Mouse (Mus musculus) stomach, embryonic 16.5 days (tissue): ENCODE results near the gene P2ry6. TPM values are rescaled to one million over a fixed set of nuclear protein-coding genes. Genes with fewer than 3 reads are reported as not detected.

ENCODE experiments used
- ATAC-seq: fragments of 200-750 bp; cut with Nextera tagmentation; 2 replicates; pipeline ENCODE4 v1.8.0; 2017; ENCODE audit warnings: moderate number of reproducible peaks, moderate TSS enrichment; ENCODE audit not compliant: insufficient read depth, low FRiP score
- H3K27ac ChIP-seq: fragments of 300-500 bp; sonication (generic); 2 replicates; pipeline ENCODE4 v1.5.1; 2014; ENCODE audit warnings: low read length
- H3K27me3 ChIP-seq: fragments of 300-500 bp; sonication (generic); 2 replicates; pipeline ENCODE4 v1.6.1; 2014; ENCODE audit warnings: low read length, control low read depth, mixed read lengths; ENCODE audit not compliant: control insufficient read depth, insufficient read depth
- H3K36me3 ChIP-seq: fragments of 300-500 bp; sonication (generic); 2 replicates; pipeline ENCODE4 v1.6.1; 2014; ENCODE audit warnings: low read length; ENCODE audit not compliant: control insufficient read depth, insufficient read depth
- H3K4me1 ChIP-seq: fragments of 300-500 bp; sonication (generic); 2 replicates; pipeline ENCODE4 v1.6.1; 2014; ENCODE audit warnings: low read length, control low read depth, mixed read lengths; ENCODE audit not compliant: control insufficient read depth, insufficient read depth
- H3K4me2 ChIP-seq: fragments of 300-500 bp; sonication (generic); 2 replicates; pipeline ENCODE4 v1.6.1; 2014; ENCODE audit warnings: low read depth, low read length, mixed read lengths
- H3K4me3 ChIP-seq: fragments of 300-500 bp; sonication (generic); replicated peaks from 2 replicates; pipeline ENCODE4 v1.5.1; 2014; ENCODE audit warnings: mild to moderate bottlenecking, low read length
- H3K9ac ChIP-seq: fragments of 300-500 bp; sonication (generic); 2 replicates; pipeline ENCODE4 v1.6.1; 2014; ENCODE audit warnings: low read length
- H3K9me3 ChIP-seq: fragments of 300-500 bp; sonication (generic); replicated peaks from 2 replicates; pipeline ENCODE4 v1.6.1; 2016; ENCODE audit warnings: low read length, control low read depth; ENCODE audit not compliant: control insufficient read depth
- WGBS: fragments of 180-500 bp; shearing (Covaris S2); extraction: QIAGEN DNeasy Blood & Tissue Kit; methylation state at CpG from one replicate; pipeline ENCODE4 v1.1.7; 2014; 5-methylcytosine and 5-hydroxymethylcytosine counted together
- polyA plus RNA-seq: library from polyadenylated mRNA; unstranded; fragments of >200 nt; fragmentation: Nextera tagmentation; extraction: Ambion mirVana; gene quantifications from 2 replicates; pipeline ENCODE4 v1.2.1, GENCODE M21; 2015

The P2ry6 gene
- polyA plus RNA-seq, 1 experiment from 2014 or later: 7.9 TPM

DNA sequence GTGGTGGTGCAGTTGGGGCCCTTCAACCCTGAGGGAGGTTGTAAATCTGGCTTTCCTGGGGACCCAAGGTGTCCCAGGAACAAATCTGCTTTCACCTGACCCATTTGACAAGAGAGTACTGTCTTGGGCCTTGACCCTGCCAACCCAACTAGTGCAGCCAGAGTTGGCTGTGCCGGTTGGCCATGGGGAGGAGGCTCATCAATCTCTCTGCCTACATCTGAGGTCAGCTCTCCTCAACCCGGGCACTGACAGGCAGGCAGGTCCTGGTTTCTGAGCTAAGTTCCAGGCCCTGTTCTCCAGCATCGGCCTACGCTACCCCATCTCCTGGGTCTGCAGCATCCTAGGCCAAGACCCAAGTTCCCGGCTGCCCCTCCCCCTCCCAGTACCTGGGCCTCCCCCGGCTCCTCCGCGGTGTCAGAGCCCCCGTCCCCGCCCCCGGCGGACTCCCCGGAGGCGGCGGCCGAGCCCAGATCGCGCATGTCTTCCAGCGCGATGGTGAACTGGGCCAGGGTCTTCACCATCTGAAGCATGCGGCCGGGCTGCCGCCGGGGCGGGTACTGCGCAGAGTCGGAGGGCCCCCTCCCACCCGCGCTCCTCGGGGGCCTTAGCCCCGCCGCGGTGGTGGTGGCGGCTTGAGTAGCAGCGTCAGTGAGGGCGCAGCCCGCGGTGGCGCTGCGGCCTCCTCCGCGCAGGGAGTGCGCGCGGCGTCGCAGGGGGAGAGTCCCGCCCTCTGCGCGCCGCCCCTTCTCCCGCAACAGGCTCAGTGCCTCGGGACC is 80.2 kb downstream of the P2ry6 start:
- WGBS: 4% methylated on average over 41 of the region's 53 CpGs
- H3K4me1 ChIP-seq: peaks cover 24% of the 10 kb centered on the region
- no peaks in the 10 kb centered on the region for H3K27me3 ChIP-seq
- no peak overlapping the region for H3K27ac ChIP-seq
- ATAC-seq: peak; percentile 45; the same call in 1 of the 2 replicates
- H3K4me3 ChIP-seq: peak overlapping the region; percentile 54
- peaks cover 8% of the 10 kb centered on the region; the same call in 1 of the 2 replicates for H3K36me3 ChIP-seq
- H3K4me2 ChIP-seq: peak overlapping the region; percentile 96
- H3K9me3 ChIP-seq: no peaks in the 10 kb centered on the region
- H3K9ac ChIP-seq: peak overlapping the region; percentile 78

- 0 out of 2 replicates have a peak overlapping the region, but pooled peaks have one; percentile 54 for H3K4me3 ChIP-seq
- H3K4me2 ChIP-seq: peak overlapping the region; percentile 96; the same call in 1 of the 2 replicates
- no peaks in the 10 kb centered on the region for H3K9me3 ChIP-seq
- ATAC-seq: no peak
- H3K36me3 ChIP-seq: peaks cover 12% of the 10 kb centered on the region; the same call in 1 of the 2 replicates
- WGBS: 52% methylated on average over 20 of the region's 20 CpGs
- no peak overlapping the region for H3K27ac ChIP-seq
- H3K4me1 ChIP-seq: peaks cover 24% of the 10 kb centered on the region
- H3K9ac ChIP-seq: peak overlapping the region; percentile 78; the same call in 1 of the 2 replicates
- H3K27me3 ChIP-seq: no peaks in the 10 kb centered on the region
Measured at GRCm38 (mm10) chr7:100893249-100894056, 81.0 kb downstream of the P2ry6 start.

Other genes starting within 250 kb of the P2ry6 start
- gene Relt, start 111.2 kb downstream of the P2ry6 start, polyA plus RNA-seq: 3.3 and 4.0 TPM in 2 replicates
- gene Arhgef17, start 42.5 kb downstream of the P2ry6 start, polyA plus RNA-seq: 7.3 and 7.4 TPM in 2 replicates
- gene P2ry2, start 38.2 kb upstream of the P2ry6 start, polyA plus RNA-seq: 8.5 and 12.0 TPM in 2 replicates
- 20.0 and 21.5 TPM in 2 replicates for gene Fchsd2, start 118.2 kb upstream of the P2ry6 start, polyA plus RNA-seq